Mouse (Mus musculus) inflammation-experienced regulatory T-cells (primary cell): ENCODE results near the gene Fam160b1. TPM values are rescaled to one million over a fixed set of nuclear protein-coding genes. Genes with fewer than 3 reads are reported as not detected.

ENCODE experiments used
- polyA plus RNA-seq, 2 experiments: library from polyadenylated mRNA; unstranded; fragments of 100-300 nt; shearing (Covaris generic); gene quantifications; one replicate each; pipeline ENCODE4 v1.2.1; 2017

The Fam160b1 gene
- 10 to 100 TPM; 24.2 to 30.8 TPM for polyA plus RNA-seq

DNA sequence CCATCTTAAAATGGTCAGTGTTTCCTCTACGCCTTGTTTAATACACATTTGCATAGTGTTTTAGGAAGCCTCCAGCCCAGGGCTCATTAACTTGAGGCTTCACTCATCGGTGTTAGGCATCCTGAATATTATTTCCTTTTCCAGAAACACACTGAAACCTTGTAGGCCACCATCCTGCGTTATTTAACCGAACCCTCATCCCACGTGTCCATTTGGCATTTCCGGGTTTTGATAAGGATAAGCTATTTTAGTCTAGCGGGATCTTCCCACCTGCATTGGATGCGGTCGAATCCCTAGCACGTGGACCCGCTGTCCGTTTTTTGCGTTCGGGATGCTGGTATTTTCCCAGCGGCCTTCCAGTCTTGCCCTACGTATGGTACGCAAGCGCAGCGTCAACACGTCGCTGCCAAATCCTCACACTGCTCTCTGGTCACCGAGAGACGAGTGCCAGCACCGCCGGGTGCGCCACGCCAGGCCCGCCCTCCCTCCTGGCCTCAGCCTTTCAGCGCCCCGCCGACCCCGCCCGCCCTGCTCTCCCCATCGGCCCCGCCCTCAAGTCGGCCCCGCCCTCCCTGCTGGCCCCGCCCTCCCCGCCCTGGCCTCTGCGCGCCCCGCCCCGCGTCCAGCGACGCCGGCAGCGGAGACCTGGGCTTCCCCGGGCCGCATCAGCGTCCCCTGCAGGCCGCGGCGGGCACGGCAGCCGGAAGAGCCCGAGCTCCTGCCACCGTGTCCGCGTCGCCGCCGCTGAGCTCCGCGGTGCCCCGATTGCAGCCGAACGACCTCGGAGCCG is at the start of gene Fam160b1:
TSS of gene Fam160b1 (plus strand) at position 340 of the 790 bp plus-strand sequence.

DNA sequence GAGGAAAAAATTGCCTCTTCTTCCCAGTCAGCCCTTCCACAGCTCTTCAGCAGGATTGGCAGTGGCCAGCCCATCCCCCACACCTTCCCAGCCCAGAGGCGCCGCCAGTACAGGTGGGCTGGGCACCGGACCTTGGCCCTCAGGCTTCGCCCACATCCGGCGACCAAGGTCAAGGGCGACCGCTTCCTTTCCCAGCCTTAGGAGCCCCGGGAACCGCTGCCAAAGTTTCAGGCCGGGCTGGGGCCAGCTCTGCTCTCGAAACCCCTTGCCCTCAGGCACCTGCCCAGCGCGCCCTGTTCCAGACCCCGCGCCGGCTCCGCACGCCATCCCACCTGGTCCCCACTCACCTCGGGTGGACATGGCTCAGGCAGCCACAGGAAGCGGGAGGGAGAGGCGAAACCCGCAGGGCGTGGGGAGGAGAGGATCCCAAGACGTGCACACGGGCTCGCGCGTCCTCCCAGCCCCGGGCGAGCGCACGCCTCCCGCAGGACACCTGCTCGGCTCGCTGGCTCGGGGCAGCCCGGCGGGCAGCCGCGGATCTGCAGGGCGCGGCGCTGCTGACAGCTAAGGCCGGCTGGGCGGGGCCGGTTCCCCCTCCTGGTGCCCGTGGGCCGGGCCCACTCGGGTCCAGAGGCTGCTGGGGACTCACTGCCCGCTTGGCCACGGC is 46.0 kb upstream of the Fam160b1 start, which contains the start of gene Ablim1:
TSS of gene Ablim1 (minus strand) at position 574 of the 667 bp plus-strand sequence.

Other genes starting within 250 kb of the Fam160b1 start
- 100 to 1,000 TPM; 426 to 574 TPM for gene Ablim1, start 45.8 kb upstream of the Fam160b1 start, polyA plus RNA-seq
- 10 to 100 TPM; 10.8 to 16.3 TPM for gene Trub1, start 92.2 kb downstream of the Fam160b1 start, polyA plus RNA-seq